Mouse (Mus musculus) thymus, postnatal 36 days (tissue): ENCODE measurements around the gene Vmn2r106.

Source experiments
- DNase-seq, 2 experiments: peaks; one replicate each; pipeline ENCODE4 v3.0.0; 2022; ENCODE audit warnings: mixed read lengths in 2 of 2

The Vmn2r106 gene

DNA sequence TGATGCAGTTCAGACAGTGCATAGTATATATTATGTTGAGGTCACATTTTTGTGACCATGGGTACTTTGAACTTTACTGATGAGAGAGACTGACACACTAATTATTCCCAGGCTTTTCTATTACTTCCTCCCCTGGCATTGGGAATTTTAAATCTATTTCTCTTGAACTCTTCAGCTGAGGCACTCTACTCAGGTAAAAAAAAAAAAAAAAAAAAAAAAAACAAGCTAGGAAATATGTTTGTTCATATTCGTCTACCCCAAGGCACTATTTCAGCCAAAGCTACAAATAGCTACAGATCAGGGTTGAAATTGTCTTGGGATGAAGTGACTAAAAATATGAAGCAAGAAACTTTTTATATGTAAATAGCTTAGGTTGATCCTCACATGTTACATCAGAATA, at the start of gene Vmn2r106:
Gene Vmn2r106, minus strand, starts transcription at position 101 of the 400 bp plus-strand sequence.
- no peak for DNase-seq

DNA sequence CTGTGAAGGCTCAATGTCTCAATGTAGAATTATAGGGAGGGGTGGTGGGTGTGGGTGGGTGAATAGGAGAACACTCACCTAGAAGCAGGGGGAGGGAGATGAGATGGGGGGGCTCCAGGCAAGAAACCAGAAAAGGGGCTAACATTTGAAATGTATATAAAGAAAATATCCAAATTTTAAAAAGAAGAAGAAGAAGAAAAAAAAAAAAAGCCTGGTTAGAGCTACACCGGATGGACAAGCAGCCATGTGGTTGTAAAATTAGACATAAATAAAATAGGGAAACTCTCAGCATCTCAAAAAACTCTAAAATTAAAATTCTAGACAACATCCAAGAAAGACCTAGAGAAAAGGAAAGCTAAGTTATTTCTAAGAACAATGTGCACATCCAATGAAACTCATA, 20.4 kb upstream of the Vmn2r106 start:
- no peak for DNase-seq

DNA sequence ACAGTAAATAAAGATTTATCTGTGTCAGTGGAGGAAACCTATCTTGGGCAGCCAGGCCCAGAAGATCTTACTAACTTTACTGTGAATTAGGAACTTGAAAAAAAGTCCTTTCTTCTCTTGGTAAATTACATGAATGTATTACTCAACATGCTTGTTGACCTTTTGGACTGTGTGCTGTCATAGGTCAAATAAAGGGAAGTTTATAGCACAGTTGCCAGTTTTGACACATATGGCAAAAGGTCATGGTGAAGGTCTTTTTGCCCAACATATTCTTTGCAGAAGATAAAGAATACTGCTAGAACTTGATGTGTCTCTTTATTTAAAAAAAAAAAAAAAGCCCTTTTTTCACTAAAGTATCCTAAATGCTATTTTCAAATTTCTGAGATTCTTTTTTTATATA, 1.6 kb upstream of the Vmn2r106 start:
- no peak for DNase-seq

DNA sequence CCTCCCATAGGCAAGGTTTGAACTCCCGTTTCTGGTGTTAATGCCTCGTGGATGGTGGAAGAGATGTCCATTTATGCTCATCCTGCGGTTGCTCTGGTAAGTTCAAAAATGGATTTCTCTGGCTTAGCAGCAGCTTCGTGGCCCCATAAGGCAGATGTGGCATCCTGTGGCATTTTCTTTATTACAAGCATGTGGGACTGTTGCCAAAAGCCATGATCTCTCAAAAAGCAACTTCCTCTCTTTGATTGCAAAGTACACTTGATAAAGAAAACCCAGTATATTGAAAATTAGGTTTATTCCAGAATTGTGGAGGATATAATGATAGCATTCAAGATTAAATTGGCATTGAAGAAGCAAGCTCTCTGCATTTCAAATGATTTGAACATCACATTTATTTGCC, 29.8 kb downstream of the Vmn2r106 start:
- no peak for DNase-seq

DNA sequence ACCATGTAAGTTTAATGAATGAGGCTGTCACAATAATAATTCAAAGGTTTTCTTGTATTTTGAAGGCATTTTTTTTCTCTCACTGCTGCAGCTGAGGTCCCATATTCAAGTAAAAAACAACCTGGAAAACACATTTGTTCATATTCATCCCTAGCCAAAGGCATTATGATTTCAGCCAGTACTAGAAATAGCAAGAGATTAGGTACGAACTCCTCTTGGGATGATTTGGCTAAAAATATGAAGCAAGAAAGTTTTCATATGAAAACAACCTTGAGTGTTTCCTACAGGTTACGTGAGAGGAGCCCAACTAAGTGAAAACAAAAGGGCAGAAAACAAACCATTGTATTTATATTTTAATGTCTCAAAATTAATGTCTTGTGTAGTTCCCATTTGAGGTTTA, 50.4 kb downstream of the Vmn2r106 start, which contains the start of gene Vmn2r105:
Gene Vmn2r105, minus strand, starts transcription at position 101 of the 400 bp plus-strand sequence.
- no peak for DNase-seq
